Mouse (Mus musculus): ENCODE results near the gene Nup214.

- TF ChIP-seq POLR2A (IDR thresholded peaks at IDR 0.05; ENCODE audit: insufficient read depth, low read length), result no peak
- no peak for TF ChIP-seq CTCF (IDR thresholded peaks at IDR 0.05; ENCODE audit: low read depth, low read length)
Measured at GRCm38 (mm10) chr2:32033436-32033835, 59.2 kb downstream of the Nup214 start.

Data from ES-Bruce4 (cell line).